26 mouse cellular contexts compared by ENCODE assay signal in genomic region chr2:131945765-131946164, GRCm38 (mm10). TPM values are rescaled to one million over a fixed set of nuclear protein-coding genes. Genes with fewer than 3 reads are reported as not detected.
DNase-seq lines count a peak whose midpoint lies in the region; ATAC-seq and TF ChIP-seq lines count a peak whose summit lies in the region.
"Had no signal": no experiment of that assay in that cellular context is flagged by ENCODE, and none has a peak within 500 bp of the region (broad histone marks: within the 10 kb centered on the region; RNA-seq: fewer than 3 reads in every experiment).

No protein-coding gene starts in this region.

- TF ChIP-seq POLR2A in brain, embryonic 14.5 days (IDR thresholded peaks at IDR 0.05; ENCODE audit: borderline replicate concordance, extremely low read depth, insufficient read depth, insufficient read length, poor library complexity, severe bottlenecking), result no peak

- TF ChIP-seq CTCF in brain, embryonic 14.5 days (IDR thresholded peaks at IDR 0.05; ENCODE audit: borderline replicate concordance, extremely low read depth, insufficient read depth, insufficient read length), result no peak

- ATAC-seq in activated CD4-positive, CD25-positive, alpha-beta regulatory T cell, adult 4 months, result no peak
- ATAC-seq: inflammation-experienced regulatory T-cells, adult 6 months had no signal

- DNase-seq in layer of hippocampus, adult 11-12 months (ENCODE audit: low spot score), result peak; percentile 13
- DNase-seq in layer of hippocampus, adult 9-10 months (ENCODE audit: low spot score), result no peak
- DNase-seq in lung, postnatal 10 days, result peak; percentile 1
- no peak for DNase-seq in lung, postnatal 25 days (ENCODE audit: low spot score)
- peak; percentile 34 for DNase-seq in brain, embryonic 14.5 days (ENCODE audit: low read depth)
- peak; percentile 10 to 23 for DNase-seq in layer of hippocampus, postnatal 10 days (ENCODE audit: low spot score in 2 of 2)
- DNase-seq: adrenal gland, adult 2 months; cerebellum, adult 9-10 months; gastrocnemius, postnatal 36 days; kidney, adult 9 months; kidney, postnatal 4 days; thymus, postnatal 4 days had no signal

RNA-seq across cellular contexts. Expression of gene Prnd, which starts 4.9 kb away (rescaled TPM):
- 12.5 and 13.5 TPM in 2 replicates for polyA plus RNA-seq in brain, embryonic 14.5 days (2012; rRNA removed)
- 1 to 10 TPM; 5.1 to 5.2 TPM for total RNA-seq in layer of hippocampus, postnatal 10 days (2021)
- under 1 TPM; 0.11 to 0.36 TPM for polyA plus RNA-seq in activated CD4-positive, CD25-positive, alpha-beta regulatory T cell, adult 4 months (2017; shearing (Covaris generic))
- total RNA-seq: adrenal gland, adult 2 months; common myeloid progenitor, adult 5-6 weeks; left cerebral cortex, adult 18-20 months; liver, adult 2 months had no signal
- polyA plus RNA-seq: liver, adult 2 months; macrophage had no signal

RNA-seq across cellular contexts. Expression of gene Prn, which starts 36.0 kb away (rescaled TPM):
- not detected in 2 replicates for polyA plus RNA-seq in brain, embryonic 14.5 days (2012; rRNA removed)
- total RNA-seq in layer of hippocampus, postnatal 10 days (2021), result under 1 TPM in 1 of 2 experiments, not detected in 1; 0.64 TPM
- not detected for polyA plus RNA-seq in activated CD4-positive, CD25-positive, alpha-beta regulatory T cell, adult 4 months (2017; shearing (Covaris generic))
- total RNA-seq: adrenal gland, adult 2 months; common myeloid progenitor, adult 5-6 weeks; left cerebral cortex, adult 18-20 months; liver, adult 2 months; midbrain, postnatal 0 days; neutrophil, adult 5-6 weeks had no signal
- polyA plus RNA-seq: adrenal gland, adult 2 months; embryonic facial prominence, embryonic 10.5 days; forebrain, embryonic 11.5 days; heart, embryonic 11.5 days; hindbrain, embryonic 13.5 days; inflammation-experienced regulatory T-cells, adult 6 months; limb, embryonic 10.5 days; liver, adult 2 months; macrophage; midbrain, embryonic 10.5 days; midbrain, postnatal 0 days had no signal

RNA-seq across cellular contexts. Expression of gene Prnp, which starts 36.0 kb away (rescaled TPM):
- polyA plus RNA-seq in brain, embryonic 14.5 days (2012; rRNA removed), result 99.5 and 108 TPM in 2 replicates
- 100 to 1,000 TPM; 488 to 510 TPM for total RNA-seq in layer of hippocampus, postnatal 10 days (2021)
- polyA plus RNA-seq in activated CD4-positive, CD25-positive, alpha-beta regulatory T cell, adult 4 months (2017; shearing (Covaris generic)), result 10 to 100 TPM in 1 of 2 experiments, 1 to 10 TPM in 1; 7.7 to 12.0 TPM

Comparison
In these comparisons a context has a peak if more than half of its experiments do, and no peak if none do; other contexts are left out.
1. DNase-seq: peak in layer of hippocampus, adult 11-12 months (single experiment), lung, postnatal 10 days (single experiment), brain, embryonic 14.5 days (single experiment) and layer of hippocampus, postnatal 10 days (2 of 2); none in layer of hippocampus, adult 9-10 months (single experiment) and lung, postnatal 25 days (single experiment).